Mouse (Mus musculus) kidney, adult 9 months (tissue): ENCODE measurements at regions not wholly inside any gene's neighbourhood (a gene's known extent, or its start where the extent isn't known, plus 50 kb on each side); places are given as distances from the start of the nearest gene placed in this dataset.

Source experiments
- DNase-seq: peaks from one replicate; pipeline ENCODE4 v3.0.0; 2022

GRCm38 (mm10) chr1:194330471-194330870 lies 287.5 kb upstream of the Plxna2 start:
- no peak for DNase-seq

- no peak for DNase-seq
Observed at GRCm38 (mm10) chr1:194320320-194321036, 297.5 kb upstream of the Plxna2 start.

DNA sequence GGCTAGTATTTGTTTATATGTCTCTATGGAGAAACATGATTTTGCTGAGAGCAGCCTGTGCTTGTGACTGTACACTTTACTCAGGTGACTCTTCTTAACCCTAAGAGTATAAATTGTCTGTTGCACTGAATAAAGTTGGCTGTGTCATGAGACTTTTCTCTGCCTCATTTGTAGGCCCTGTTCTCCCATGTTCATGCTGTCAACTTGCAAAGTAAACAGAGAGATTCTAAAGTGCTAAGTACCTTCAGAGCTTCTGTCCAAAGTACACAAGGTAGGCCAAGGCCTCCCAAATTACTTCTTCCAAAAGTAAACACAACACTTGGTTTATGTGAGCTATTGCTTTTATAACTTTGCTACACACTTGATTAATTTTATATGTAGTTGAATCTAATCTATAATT lies 299.7 kb upstream of the Plxna2 start:
- peak; percentile 27 for DNase-seq

GRCm38 (mm10) chr1:194315593-194315992 lies 302.4 kb upstream of the Plxna2 start:
- DNase-seq = no peak

GRCm38 (mm10) chr1:194310373-194310772 lies 307.6 kb upstream of the Plxna2 start:
- DNase-seq = no peak

GRCm38 (mm10) chr1:194308648-194309047 lies 309.4 kb upstream of the Plxna2 start:
- DNase-seq = no peak

DNA sequence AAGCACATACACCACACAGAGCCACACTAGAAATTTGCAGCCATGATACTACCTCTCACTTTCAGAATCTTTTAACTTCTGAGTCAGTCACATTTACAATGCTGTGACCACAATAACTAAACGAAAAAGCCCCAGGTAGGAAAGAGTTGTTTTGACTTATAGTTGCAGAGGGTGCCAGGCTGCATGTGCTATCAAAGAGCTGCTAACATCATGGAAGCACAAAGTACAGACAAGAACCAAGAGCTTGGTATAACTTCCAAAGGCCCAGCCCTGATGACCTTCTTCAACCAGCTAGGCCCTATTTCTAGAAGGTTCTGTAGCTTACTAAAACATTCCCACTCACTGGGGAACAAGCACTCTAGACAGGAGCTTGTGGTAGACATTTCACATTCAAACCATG lies 314.1 kb upstream of the Plxna2 start:
- DNase-seq = no peak

- no peak for DNase-seq
Observed at GRCm38 (mm10) chr1:194302775-194303174, 315.2 kb upstream of the Plxna2 start.

GRCm38 (mm10) chr1:194281941-194282340 lies 336.1 kb upstream of the Plxna2 start:
- no peak for DNase-seq

DNA sequence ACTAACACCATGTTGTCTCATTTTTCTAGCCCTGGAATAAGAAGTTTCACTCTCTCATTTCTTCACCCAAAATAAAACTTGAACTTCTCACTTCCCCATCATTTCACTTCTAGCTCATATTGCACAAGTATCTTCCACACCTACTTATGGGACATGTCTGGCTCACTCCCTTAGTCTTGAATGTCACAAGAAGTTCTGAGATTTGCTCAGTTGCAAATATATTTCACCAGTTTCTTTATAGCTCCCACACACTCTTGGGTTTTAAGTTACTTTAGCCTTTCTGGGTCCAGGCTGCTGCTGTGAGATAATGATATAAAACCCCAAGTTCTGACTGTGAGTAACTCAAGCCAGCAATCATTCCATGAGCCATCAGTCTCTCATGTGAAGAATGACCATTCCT lies 350.0 kb upstream of the Plxna2 start:
- DNase-seq = no peak

DNA sequence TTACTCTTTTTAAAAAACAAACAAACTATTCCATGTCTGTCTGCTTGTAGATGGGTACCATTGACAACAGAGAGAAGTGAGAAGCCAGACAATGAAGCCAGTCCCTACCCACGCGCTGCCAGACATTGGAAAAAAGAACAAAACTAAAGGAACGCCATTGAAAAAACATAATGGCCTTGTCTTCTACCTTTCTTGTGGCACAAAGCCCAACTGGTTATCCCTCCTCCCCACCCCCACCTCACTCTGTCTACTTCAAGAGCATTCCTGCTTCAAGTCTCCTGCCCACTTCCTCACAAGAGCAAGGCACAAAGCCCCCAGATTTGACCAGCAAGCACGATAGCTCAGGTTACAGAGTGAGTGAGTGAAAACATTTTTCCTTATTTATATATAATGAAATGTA lies 355.6 kb upstream of the Plxna2 start:
- no peak for DNase-seq

GRCm38 (mm10) chr1:194259957-194260356 lies 358.1 kb upstream of the Plxna2 start:
- DNase-seq = no peak

GRCm38 (mm10) chr1:194244776-194245366 lies 373.1 kb upstream of the Plxna2 start:
- no peak for DNase-seq

GRCm38 (mm10) chr1:194241111-194241510 lies 376.9 kb upstream of the Plxna2 start:
- DNase-seq = no peak

DNA sequence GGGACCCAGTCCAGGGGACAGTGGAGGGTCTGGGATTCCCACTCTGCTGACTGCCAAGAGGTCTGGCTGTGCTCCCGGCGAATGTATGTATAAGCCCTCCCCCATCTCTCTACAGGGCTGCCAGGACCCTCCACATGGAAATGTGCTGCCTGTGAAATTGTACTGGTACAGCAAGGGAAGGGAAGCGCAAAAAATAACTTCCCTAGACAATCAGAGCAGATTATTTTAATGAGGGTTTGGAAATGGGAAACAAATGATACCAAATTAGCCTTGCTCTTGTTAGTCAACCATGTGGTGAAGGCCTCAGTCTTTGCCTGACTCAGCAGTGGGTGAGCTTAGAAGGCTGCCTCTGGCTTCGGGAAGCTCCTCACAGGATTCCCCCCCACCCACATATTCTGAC lies 386.8 kb upstream of the Plxna2 start:
- DNase-seq = no peak

DNA sequence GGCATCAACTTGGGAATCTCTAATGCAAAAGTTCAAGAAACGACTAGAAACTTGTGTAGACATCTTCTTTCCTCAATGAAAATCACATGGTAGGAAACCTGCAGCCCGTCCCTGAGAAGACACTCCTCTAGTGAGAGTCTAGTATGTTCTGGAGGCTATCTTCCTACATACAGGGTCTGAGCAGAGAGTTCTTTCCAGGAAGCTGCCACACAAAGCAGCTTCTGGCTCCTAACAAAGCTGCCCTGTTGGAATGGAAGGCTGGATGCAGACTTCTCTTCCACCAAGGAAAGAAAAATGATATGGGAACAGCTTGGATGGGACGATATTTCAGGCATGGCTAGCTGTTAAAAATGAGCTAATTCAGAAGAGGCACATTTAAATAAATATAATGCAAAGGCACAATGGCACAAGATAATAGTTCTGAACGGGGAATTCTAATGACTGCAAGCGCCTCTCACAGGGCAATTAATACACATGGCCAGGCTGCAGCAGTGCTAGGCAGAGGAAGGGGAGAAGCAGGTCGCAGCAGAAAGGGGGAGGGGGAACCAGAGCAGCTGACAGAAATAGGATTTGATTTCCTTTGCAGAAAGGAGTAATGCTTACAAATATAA lies 391.4 kb upstream of the Plxna2 start:
- no peak for DNase-seq

DNA sequence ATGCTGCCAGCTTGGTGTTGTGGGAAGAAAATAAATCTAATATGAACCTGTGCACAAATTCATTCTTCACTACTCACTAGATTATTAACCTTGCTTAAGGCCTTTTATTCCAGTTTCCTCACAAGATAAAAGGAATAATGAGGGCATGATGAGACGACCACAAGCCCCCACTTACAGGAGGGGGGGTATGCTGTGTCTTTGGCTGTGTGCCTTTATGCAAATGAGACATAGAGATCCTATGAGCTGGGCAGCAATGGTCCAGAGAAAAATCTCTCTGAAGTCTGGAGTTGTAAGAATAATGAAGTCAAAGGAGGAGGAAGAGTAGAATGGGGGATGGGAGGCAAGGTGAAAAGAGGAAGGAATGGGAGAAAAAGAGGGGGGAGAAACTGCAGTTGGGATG lies 392.2 kb upstream of the Plxna2 start:
- no peak for DNase-seq

DNA sequence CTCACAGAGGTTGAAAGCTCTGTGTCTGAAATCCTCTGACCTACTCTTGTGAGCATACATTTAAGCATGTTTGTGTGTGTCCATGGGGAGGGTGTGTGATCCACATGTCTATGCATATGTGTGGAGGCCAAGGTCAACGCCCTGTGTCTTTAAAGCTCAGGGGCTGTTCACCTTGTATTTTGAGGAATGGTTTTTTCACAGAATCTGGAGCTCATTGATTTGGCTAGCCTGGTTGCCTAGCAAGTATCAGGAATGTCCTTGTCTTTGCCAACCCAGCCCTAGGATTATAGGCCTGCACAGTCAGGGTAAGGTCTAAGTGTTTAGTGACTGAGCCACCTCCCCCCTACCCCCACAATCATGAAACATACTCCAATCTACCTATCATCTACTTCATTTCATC lies 394.0 kb upstream of the Plxna2 start:
- DNase-seq = no peak

- DNase-seq = no peak
Observed at GRCm38 (mm10) chr1:194223610-194224009, 394.4 kb upstream of the Plxna2 start.

DNA sequence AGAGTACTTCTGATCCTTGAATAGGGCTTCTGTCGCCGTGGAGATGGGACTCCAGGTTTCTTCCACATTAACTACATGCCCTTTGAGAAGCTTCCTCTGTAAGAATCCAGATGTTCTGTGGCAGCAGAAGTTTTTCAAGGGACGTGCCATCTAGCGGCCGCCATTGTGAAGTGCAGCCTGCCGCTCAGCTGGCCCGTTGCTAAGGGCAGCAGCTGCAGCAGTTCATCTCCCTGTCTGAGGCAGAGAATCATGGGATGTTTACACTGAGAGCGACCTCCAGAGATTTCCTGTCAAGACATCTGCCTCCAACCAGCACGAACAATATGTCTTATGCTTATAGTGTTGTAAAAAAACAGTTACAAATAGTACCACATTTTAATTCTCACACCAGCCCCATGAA lies 395.0 kb upstream of the Plxna2 start:
- DNase-seq = peak; percentile 70

- no peak for DNase-seq
Observed at GRCm38 (mm10) chr1:194208034-194209000, 409.7 kb upstream of the Plxna2 start.

- DNase-seq = peak; percentile 3
Observed at GRCm38 (mm10) chr1:194197516-194197915, 420.5 kb upstream of the Plxna2 start.

DNA sequence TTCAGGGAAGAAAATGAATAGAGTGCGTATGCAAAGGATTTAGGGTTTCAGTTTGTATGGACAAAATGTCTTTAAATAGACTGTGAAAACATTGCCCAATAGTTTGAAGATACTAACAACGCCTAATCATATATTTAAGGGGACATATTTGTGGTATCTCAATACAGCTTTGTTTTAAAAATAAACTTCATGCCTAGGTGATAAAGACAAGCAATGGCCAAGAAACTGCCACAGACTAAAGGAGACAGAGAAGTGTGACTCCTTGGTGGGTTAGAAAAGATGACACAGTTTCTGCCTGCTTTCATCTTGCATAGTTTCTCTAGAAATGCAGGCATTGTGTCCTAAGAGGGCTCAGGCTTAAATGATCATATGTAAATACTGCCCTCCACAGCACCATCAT lies 435.7 kb upstream of the Plxna2 start:
- no peak for DNase-seq
